In genomic region chr19:37340495-37340894, GRCm38 (mm10) we compare ENCODE assay signal across 19 mouse cellular contexts. TPM values are rescaled to one million over a fixed set of nuclear protein-coding genes. Genes with fewer than 3 reads are reported as not detected.
DNase-seq lines count a peak whose midpoint lies in the region; ATAC-seq and TF ChIP-seq lines count a peak whose summit lies in the region.
"Had no signal": no experiment of that assay in that cellular context is flagged by ENCODE, and none has a peak within 500 bp of the region (broad histone marks: within the 10 kb centered on the region; RNA-seq: fewer than 3 reads in every experiment).

No protein-coding gene starts in this region.

- H3K27me3 ChIP-seq in heart, embryonic 10.5 days (ENCODE audit: insufficient read depth, poor library complexity, severe bottlenecking) = no peaks in the 10 kb centered on the region
- H3K27me3 ChIP-seq in heart, embryonic 11.5 days (ENCODE audit: control insufficient read depth, insufficient read depth, low read length) = no peaks in the 10 kb centered on the region
- H3K27me3 ChIP-seq in stomach, postnatal 0 days (ENCODE audit: control insufficient read depth, insufficient read depth, low read length) = no peaks in the 10 kb centered on the region
- H3K27me3 ChIP-seq: embryonic facial prominence, embryonic 12.5 days; forebrain, embryonic 15.5 days; heart, embryonic 13.5 days; hindbrain, embryonic 15.5 days had no signal

- 77% methylated on average over 5 of the region's 5 CpGs for WGBS in heart, embryonic 10.5 days
- WGBS in heart, embryonic 11.5 days (ENCODE audit: insufficient replicate concordance) = 76% methylated on average over 5 of the region's 5 CpGs
- WGBS in stomach, postnatal 0 days = 72% methylated on average over 5 of the region's 5 CpGs

- H3K4me1 ChIP-seq in heart, embryonic 10.5 days = peaks cover 16% of the 10 kb centered on the region
- H3K4me1 ChIP-seq in heart, embryonic 11.5 days (ENCODE audit: control insufficient read depth, insufficient read depth, low read length) = no peaks in the 10 kb centered on the region
- no peaks in the 10 kb centered on the region for H3K4me1 ChIP-seq in stomach, postnatal 0 days (replicated peaks; ENCODE audit: control insufficient read depth, insufficient read depth)
- H3K4me1 ChIP-seq: embryonic facial prominence, embryonic 12.5 days; forebrain, embryonic 15.5 days; hindbrain, embryonic 15.5 days had no signal

- no peak for TF ChIP-seq CTCF in stomach, postnatal 0 days (IDR thresholded peaks at IDR 0.05; ENCODE audit: low read depth)

- H3K4me3 ChIP-seq in heart, embryonic 10.5 days = no peak overlapping the region
- no peak overlapping the region for H3K4me3 ChIP-seq in heart, embryonic 11.5 days (ENCODE audit: low read depth, low read length)
- H3K4me3 ChIP-seq in stomach, postnatal 0 days (ENCODE audit: low read depth, low read length) = no peak overlapping the region
- H3K4me3 ChIP-seq: embryonic facial prominence, embryonic 12.5 days; forebrain, embryonic 15.5 days; heart, adult 2 months; heart, embryonic 13.5 days; hindbrain, embryonic 15.5 days had no signal

- intact Hi-C loops in left cerebral cortex, postnatal 25 days (cut with DNase I) = no loop called here

- no peak for TF ChIP-seq EP300 in stomach, postnatal 0 days (optimal IDR thresholded peaks at IDR 0.05)

- ATAC-seq in heart, embryonic 11.5 days (replicated peaks; ENCODE audit: insufficient number of reproducible peaks, low FRiP score, low TSS enrichment) = no peak
- peak; percentile 39; the same call in 1 of the 2 replicates for ATAC-seq in common myeloid progenitor, adult 5-6 weeks (replicated peaks; ENCODE audit: low read depth, poor library complexity, severe bottlenecking)
- no peak for ATAC-seq in stomach, postnatal 0 days (ENCODE audit: low FRiP score, low TSS enrichment)
- ATAC-seq: forebrain, embryonic 15.5 days; intestine, postnatal 0 days had no signal

- no peak for DNase-seq in heart, embryonic 10.5 days (ENCODE audit: low spot score)
- peak; percentile 63 for DNase-seq in 416B (ENCODE audit: low read depth)
- no peak for DNase-seq in stomach, postnatal 0 days (ENCODE audit: low spot score)
- DNase-seq in gastrocnemius, adult 18-20 months (ENCODE audit: low spot score) = no peak
- DNase-seq in left cerebral cortex, postnatal 25 days (ENCODE audit: low spot score in 2 of 2) = no peak
- DNase-seq: adrenal gland, adult 8-10 months; cerebellum, adult 11 months; cerebellum, adult 8-10 months; cerebellum, postnatal 14 days; gastrocnemius, postnatal 10 days; heart, adult 2 months; heart, postnatal 36 days had no signal

- H3K9me3 ChIP-seq in heart, embryonic 10.5 days = no peaks in the 10 kb centered on the region
- H3K9me3 ChIP-seq in heart, embryonic 11.5 days (replicated peaks; ENCODE audit: control insufficient read depth, low read length) = no peaks in the 10 kb centered on the region
- no peaks in the 10 kb centered on the region for H3K9me3 ChIP-seq in stomach, postnatal 0 days (ENCODE audit: control insufficient read depth, low read length)
- H3K9me3 ChIP-seq: embryonic facial prominence, embryonic 12.5 days; forebrain, embryonic 15.5 days; heart, embryonic 13.5 days; hindbrain, embryonic 15.5 days had no signal

- H3K27ac ChIP-seq in heart, embryonic 10.5 days = peak overlapping the region; percentile 47; the same call in 1 of the 2 replicates
- no peak overlapping the region for H3K27ac ChIP-seq in heart, embryonic 11.5 days (ENCODE audit: low read depth, low read length)
- H3K27ac ChIP-seq in stomach, postnatal 0 days (replicated peaks) = peak overlapping the region; percentile 56
- H3K27ac ChIP-seq: embryonic facial prominence, embryonic 12.5 days; forebrain, embryonic 15.5 days; heart, adult 2 months; heart, embryonic 13.5 days; hindbrain, embryonic 15.5 days had no signal

- H3K4me2 ChIP-seq in heart, embryonic 11.5 days = no peak overlapping the region
- H3K4me2 ChIP-seq in stomach, postnatal 0 days (replicated peaks; ENCODE audit: low read depth) = no peak overlapping the region
- H3K4me2 ChIP-seq: embryonic facial prominence, embryonic 12.5 days; forebrain, embryonic 15.5 days; heart, embryonic 13.5 days; hindbrain, embryonic 15.5 days had no signal

- H3K36me3 ChIP-seq in heart, embryonic 10.5 days = no peaks in the 10 kb centered on the region
- H3K36me3 ChIP-seq in heart, embryonic 11.5 days (ENCODE audit: control insufficient read depth, insufficient read depth, low read length) = no peaks in the 10 kb centered on the region
- no peaks in the 10 kb centered on the region for H3K36me3 ChIP-seq in stomach, postnatal 0 days (ENCODE audit: control insufficient read depth, insufficient read depth, low read length)
- H3K36me3 ChIP-seq: embryonic facial prominence, embryonic 12.5 days; forebrain, embryonic 15.5 days; heart, embryonic 13.5 days; hindbrain, embryonic 15.5 days had no signal

- no peak overlapping the region for H3K9ac ChIP-seq in heart, embryonic 11.5 days (ENCODE audit: low read depth, low read length)
- H3K9ac ChIP-seq in stomach, postnatal 0 days (ENCODE audit: low read length) = no peak overlapping the region
- H3K9ac ChIP-seq: embryonic facial prominence, embryonic 12.5 days; forebrain, embryonic 15.5 days; heart, embryonic 13.5 days; hindbrain, embryonic 15.5 days had no signal

RNA-seq across cellular contexts. Expression of gene Ide, which starts 2.8 kb away (rescaled TPM):
- 49.9 and 63.3 TPM in 2 replicates for polyA plus RNA-seq in heart, embryonic 10.5 days (2016; fragmentation: Nextera tagmentation; extraction: Ambion mirVana)
- 54.7 and 56.9 TPM in 2 replicates for polyA plus RNA-seq in heart, embryonic 11.5 days (2014; fragmentation: Nextera tagmentation; extraction: Ambion mirVana)
- total RNA-seq in common myeloid progenitor, adult 5-6 weeks (2017) = 100 and 108 TPM in 2 replicates
- 213 and 221 TPM in 2 replicates for polyA plus RNA-seq in stomach, postnatal 0 days (2015; fragmentation: Nextera tagmentation; extraction: Ambion mirVana)
- total RNA-seq in gastrocnemius, adult 18-20 months (2021) = 100 to 1,000 TPM; 106 to 173 TPM
- total RNA-seq in left cerebral cortex, postnatal 25 days (2021) = 10 to 100 TPM; 38.3 to 41.7 TPM

RNA-seq across cellular contexts. Expression of gene Kif11, which starts 35.7 kb away (rescaled TPM):
- polyA plus RNA-seq in heart, embryonic 10.5 days (2016; fragmentation: Nextera tagmentation; extraction: Ambion mirVana) = 54.7 and 56.8 TPM in 2 replicates
- polyA plus RNA-seq in heart, embryonic 11.5 days (2014; fragmentation: Nextera tagmentation; extraction: Ambion mirVana) = 54.1 and 56.6 TPM in 2 replicates
- total RNA-seq in common myeloid progenitor, adult 5-6 weeks (2017) = 184 and 195 TPM in 2 replicates
- 7.4 and 10.3 TPM in 2 replicates for polyA plus RNA-seq in stomach, postnatal 0 days (2015; fragmentation: Nextera tagmentation; extraction: Ambion mirVana)
- total RNA-seq in gastrocnemius, adult 18-20 months (2021) = under 1 TPM; 0.18 to 0.19 TPM
- total RNA-seq in left cerebral cortex, postnatal 25 days (2021) = 1 to 10 TPM; 1.2 TPM

Comparison
In these comparisons a context has a peak if more than half of its experiments do, and no peak if none do; other contexts are left out.
1. RNA of gene Kif11, which starts 35.7 kb away (total RNA-seq): 184 to 195 TPM in common myeloid progenitor, adult 5-6 weeks; 1.2 TPM in left cerebral cortex, postnatal 25 days and 0.18 to 0.19 TPM in gastrocnemius, adult 18-20 months; every median in the first group is over 10 times any median in the second.